ENCODE assay signal across 10 mouse cellular contexts in genomic region chr7:141945927-141946326, GRCm38 (mm10). TPM values are rescaled to one million over a fixed set of nuclear protein-coding genes. Genes with fewer than 3 reads are reported as not detected.
DNase-seq lines count a peak whose midpoint lies in the region; ATAC-seq lines count a peak whose summit lies in the region.
"Had no signal": no experiment of that assay in that cellular context is flagged by ENCODE, and none has a peak within 500 bp of the region (broad histone marks: within the 10 kb centered on the region; RNA-seq: fewer than 3 reads in every experiment).

No protein-coding gene starts in this region.

- peaks cover 3% of the 10 kb centered on the region for H3K4me1 ChIP-seq in hindbrain, embryonic 11.5 days (replicated peaks; ENCODE audit: control insufficient read depth, insufficient read depth, low read length)
- H3K4me1 ChIP-seq in kidney, embryonic 16.5 days (ENCODE audit: insufficient read depth, low read length) = peaks cover 11% of the 10 kb centered on the region

- H3K27ac ChIP-seq in hindbrain, embryonic 11.5 days (ENCODE audit: low read depth, low read length) = 0 out of 2 replicates have a peak overlapping the region, but pooled peaks have one; percentile 37
- no peak overlapping the region for H3K27ac ChIP-seq in kidney, embryonic 16.5 days (ENCODE audit: low read length)

- H3K9me3 ChIP-seq in hindbrain, embryonic 11.5 days (ENCODE audit: control insufficient read depth, low read length) = no peaks in the 10 kb centered on the region
- no peaks in the 10 kb centered on the region for H3K9me3 ChIP-seq in kidney, embryonic 16.5 days (ENCODE audit: low read length)

- no peak for ATAC-seq in hindbrain, embryonic 11.5 days (ENCODE audit: low FRiP score)
- ATAC-seq in kidney, embryonic 16.5 days (ENCODE audit: low FRiP score, low TSS enrichment) = no peak
- ATAC-seq: Patski had no signal

- H3K4me2 ChIP-seq in hindbrain, embryonic 11.5 days (replicated peaks; ENCODE audit: low read depth, low read length) = no peak overlapping the region
- H3K4me2 ChIP-seq in kidney, embryonic 16.5 days (replicated peaks; ENCODE audit: low read depth, low read length) = no peak overlapping the region

- intact Hi-C loops in left cerebral cortex, postnatal 25 days (cut with DNase I) = no loop called here

- peak; percentile 18 for DNase-seq in lung, postnatal 10 days
- DNase-seq in lung, adult 18-20 months = no peak
- DNase-seq in hindbrain, embryonic 11.5 days (ENCODE audit: low spot score) = peak; percentile 50
- DNase-seq in left cerebral cortex, postnatal 25 days (ENCODE audit: low spot score in 2 of 2) = peak; percentile 79 to 93
- DNase-seq in right cerebral cortex, postnatal 4 days = peak; percentile 68
- no peak for DNase-seq in c-Kit-positive CD71-positive TER-119-positive erythroid progenitor cells, embryonic 14.5 days (ENCODE audit: low spot score)
- no peak for DNase-seq in adrenal gland, adult 8-10 months

- no peak overlapping the region for H3K4me3 ChIP-seq in hindbrain, embryonic 11.5 days (ENCODE audit: low read depth, low read length)
- H3K4me3 ChIP-seq in kidney, embryonic 16.5 days (ENCODE audit: low read length) = no peak overlapping the region
- H3K4me3 ChIP-seq: erythroblast, embryonic 14.5 days had no signal

- H3K9ac ChIP-seq in hindbrain, embryonic 11.5 days (ENCODE audit: low read depth, low read length) = no peak overlapping the region
- H3K9ac ChIP-seq in kidney, embryonic 16.5 days (replicated peaks; ENCODE audit: low read length) = no peak overlapping the region

- H3K36me3 ChIP-seq in hindbrain, embryonic 11.5 days (ENCODE audit: control insufficient read depth, insufficient read depth, low read length) = no peaks in the 10 kb centered on the region
- H3K36me3 ChIP-seq in kidney, embryonic 16.5 days (ENCODE audit: insufficient read depth, low read length) = no peaks in the 10 kb centered on the region

- WGBS in hindbrain, embryonic 11.5 days = 34% methylated on average over 7 of the region's 7 CpGs
- WGBS in kidney, embryonic 16.5 days = 30% methylated on average over 7 of the region's 7 CpGs

- H3K27me3 ChIP-seq in hindbrain, embryonic 11.5 days (ENCODE audit: control insufficient read depth, insufficient read depth, low read length) = no peaks in the 10 kb centered on the region; the same call in 1 of the 2 replicates
- H3K27me3 ChIP-seq in kidney, embryonic 16.5 days (ENCODE audit: insufficient read depth, low read length) = peaks cover 51% of the 10 kb centered on the region

RNA-seq across cellular contexts. Expression of gene Brsk2, which starts 3.6 kb away (rescaled TPM):
- polyA plus RNA-seq in hindbrain, embryonic 11.5 days (2014; fragmentation: Nextera tagmentation; extraction: Ambion mirVana) = 13.7 and 15.6 TPM in 2 replicates
- 100 to 1,000 TPM; 206 to 226 TPM for total RNA-seq in left cerebral cortex, postnatal 25 days (2021)
- polyA plus RNA-seq in kidney, embryonic 16.5 days (2015; fragmentation: Nextera tagmentation; extraction: Ambion mirVana) = 0.61 and 0.85 TPM in 2 replicates
- 1 to 10 TPM; 2.0 to 4.1 (median 3.6) TPM for total RNA-seq in adrenal gland, adult 8-10 months (2022)

RNA-seq across cellular contexts. Expression of gene Tollip, which starts 27.6 kb away (rescaled TPM):
- 53.5 and 65.8 TPM in 2 replicates for polyA plus RNA-seq in hindbrain, embryonic 11.5 days (2014; fragmentation: Nextera tagmentation; extraction: Ambion mirVana)
- total RNA-seq in left cerebral cortex, postnatal 25 days (2021) = 100 to 1,000 TPM; 138 to 140 TPM
- 52.6 and 53.3 TPM in 2 replicates for polyA plus RNA-seq in kidney, embryonic 16.5 days (2015; fragmentation: Nextera tagmentation; extraction: Ambion mirVana)
- 10 to 100 TPM; 59.9 to 67.9 (median 62.6) TPM for total RNA-seq in adrenal gland, adult 8-10 months (2022)

Comparison
In these comparisons a context has a peak if more than half of its experiments do, and no peak if none do; other contexts are left out.
1. DNase-seq: peak in lung, postnatal 10 days (single experiment), hindbrain, embryonic 11.5 days (single experiment), left cerebral cortex, postnatal 25 days (2 of 2) and right cerebral cortex, postnatal 4 days (single experiment); none in lung, adult 18-20 months (0 of 2), c-Kit-positive CD71-positive TER-119-positive erythroid progenitor cells, embryonic 14.5 days (single experiment) and adrenal gland, adult 8-10 months (single experiment).
2. RNA of gene Brsk2, which starts 3.6 kb away (total RNA-seq): 206 to 226 TPM in left cerebral cortex, postnatal 25 days; 2.0 to 4.1 TPM in adrenal gland, adult 8-10 months; every median in the first group is over 10 times any median in the second.